Mouse (Mus musculus) kidney, postnatal 0 days (tissue): ENCODE data around the gene Iqcf3. TPM values are rescaled to one million over a fixed set of nuclear protein-coding genes. Genes with fewer than 3 reads are reported as not detected.
A peak's percentile ranks its signal among the peaks of the same experiment; 100 is the strongest.
"Not testable (repeated sequence)": the region's sequence is repeated elsewhere in the genome, so short reads cannot be mapped to it uniquely, and the experiment has no call there.

ENCODE experiments used
- ATAC-seq: fragments of 200-750 bp; cut with Nextera tagmentation; replicated peaks from 2 replicates; pipeline ENCODE4 v1.8.0; 2017; ENCODE audit warnings: low read depth, moderate number of reproducible peaks, moderate TSS enrichment, moderate library complexity; ENCODE audit not compliant: low FRiP score
- DNase-seq: peaks from one replicate; pipeline ENCODE4 v3.0.0-alpha.2; 2016; ENCODE audit warnings: low spot score
- H3K27ac ChIP-seq: fragments of 300-500 bp; sonication (generic); 2 replicates; pipeline ENCODE4 v1.5.1; 2014; ENCODE audit warnings: mild to moderate bottlenecking
- H3K27me3 ChIP-seq: fragments of 300-500 bp; sonication (generic); 2 replicates; pipeline ENCODE4 v1.6.1; 2014; ENCODE audit warnings: low read length, mixed read lengths; ENCODE audit not compliant: insufficient read depth
- H3K36me3 ChIP-seq: fragments of 300-500 bp; sonication (generic); 2 replicates; pipeline ENCODE4 v1.6.1; 2014; ENCODE audit warnings: low read length, mixed read lengths; ENCODE audit not compliant: insufficient read depth
- H3K4me1 ChIP-seq: fragments of 300-500 bp; sonication (generic); replicated peaks from 2 replicates; pipeline ENCODE4 v1.6.1; 2014; ENCODE audit warnings: antibody characterized with exemption, low read length, mixed read lengths; ENCODE audit not compliant: insufficient read depth
- H3K4me2 ChIP-seq: fragments of 300-500 bp; sonication (generic); 2 replicates; pipeline ENCODE4 v1.6.1; 2014; ENCODE audit warnings: mild to moderate bottlenecking, low read length, moderate library complexity, mixed read lengths
- H3K4me3 ChIP-seq: fragments of 300-500 bp; sonication (generic); replicated peaks from 2 replicates; pipeline ENCODE4 v1.5.1; 2014; ENCODE audit warnings: low read depth, low read length
- H3K9ac ChIP-seq: fragments of 300-500 bp; sonication (generic); 2 replicates; pipeline ENCODE4 v1.6.1; 2014; ENCODE audit warnings: low read depth, low read length
- H3K9me3 ChIP-seq: fragments of 300-500 bp; sonication (generic); replicated peaks from 2 replicates; pipeline ENCODE4 v1.6.1; 2016; ENCODE audit warnings: low read length, inconsistent platforms, mixed read lengths
- CTCF ChIP-seq: IDR thresholded peaks from 2 replicates; pipeline ENCODE4 v1.5.1; 2016; ENCODE audit warnings: antibody characterized with exemption, low read depth, mild to moderate bottlenecking, moderate library complexity
- WGBS: fragments of 180-500 bp; shearing (Covaris S2); extraction: QIAGEN DNeasy Blood & Tissue Kit; methylation state at CpG from one replicate; pipeline ENCODE4 v1.1.7; 2014; 5-methylcytosine and 5-hydroxymethylcytosine counted together
- polyA plus RNA-seq: library from polyadenylated mRNA; unstranded; fragments of >200 nt; fragmentation: Nextera tagmentation; extraction: Ambion mirVana; gene quantifications from 2 replicates; pipeline ENCODE4 v1.2.1, GENCODE M21; 2015

Gene Iqcf3
- not detected in 2 replicates for polyA plus RNA-seq

- DNase-seq (no peak), ATAC-seq (no peak)
- 92% methylated on average over 5 of the region's 5 CpGs for WGBS
- Histone ChIP-seq H3K4me3 (no peak within 1 kb of the TSS), H3K36me3 (no peaks in the 10 kb centered on the region), H3K9ac (no peak within 1 kb of the TSS), H3K4me2 (no peak within 1 kb of the TSS), H3K4me1 (no peaks in the 10 kb centered on the region), H3K9me3 (no peaks in the 10 kb centered on the region), H3K27me3 (no peaks in the 10 kb centered on the region), H3K27ac (no peak within 1 kb of the TSS)
- no peak for TF ChIP-seq CTCF
These were observed at the start of gene Iqcf3 for GRCm38 (mm10) chr9:106561531-106561930. Gene Iqcf3, minus strand, starts transcription at chr9:106561631.

DNA sequence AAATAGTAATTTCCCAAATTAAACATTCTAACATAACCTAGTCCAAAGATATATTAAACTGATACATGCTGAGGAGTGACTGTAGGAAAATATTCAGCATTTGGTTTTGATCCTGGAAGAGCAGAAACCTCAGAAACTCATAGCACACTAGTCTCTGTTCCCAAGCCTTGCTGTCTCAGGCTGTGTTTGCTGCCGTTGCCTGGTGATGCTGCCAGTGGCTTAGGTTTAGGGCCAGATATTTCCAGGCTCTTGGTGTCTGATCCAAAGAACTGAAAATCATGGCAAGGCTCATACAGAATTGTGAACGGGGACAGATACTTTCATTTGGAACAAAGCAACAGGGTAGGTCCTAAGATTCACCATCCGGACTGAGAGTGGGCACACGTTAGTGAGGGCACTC is 49.3 kb upstream of the Iqcf3 start:
- ATAC-seq (no peak), DNase-seq (no peak)
- Histone ChIP-seq H3K36me3 (no peaks in the 10 kb centered on the region), H3K4me1 (no peaks in the 10 kb centered on the region), H3K4me2 (no peak overlapping the region), H3K27ac (no peak overlapping the region), H3K9me3 (no peaks in the 10 kb centered on the region), H3K27me3 (no peaks in the 10 kb centered on the region), H3K4me3 (no peak overlapping the region), H3K9ac (no peak overlapping the region)
- 84% methylated on average over 4 of the region's 4 CpGs for WGBS
- TF ChIP-seq CTCF: no peak

- H3K36me3 ChIP-seq: no peaks in the 10 kb centered on the region
- peak; percentile 71 for DNase-seq
- H3K4me2 ChIP-seq: no peak overlapping the region
- TF ChIP-seq CTCF: peak; percentile 81
- H3K27me3 ChIP-seq: no peaks in the 10 kb centered on the region
- H3K9ac ChIP-seq: no peak overlapping the region
- no peak for ATAC-seq
- WGBS: 30% methylated on average over 8 of the region's 8 CpGs
- H3K4me3 ChIP-seq: no peak overlapping the region
- no peak overlapping the region for H3K27ac ChIP-seq
- H3K9me3 ChIP-seq: no peaks in the 10 kb centered on the region
- H3K4me1 ChIP-seq: no peaks in the 10 kb centered on the region
These were observed 39.1 kb upstream of the Iqcf3 start for GRCm38 (mm10) chr9:106600546-106600945.

DNA sequence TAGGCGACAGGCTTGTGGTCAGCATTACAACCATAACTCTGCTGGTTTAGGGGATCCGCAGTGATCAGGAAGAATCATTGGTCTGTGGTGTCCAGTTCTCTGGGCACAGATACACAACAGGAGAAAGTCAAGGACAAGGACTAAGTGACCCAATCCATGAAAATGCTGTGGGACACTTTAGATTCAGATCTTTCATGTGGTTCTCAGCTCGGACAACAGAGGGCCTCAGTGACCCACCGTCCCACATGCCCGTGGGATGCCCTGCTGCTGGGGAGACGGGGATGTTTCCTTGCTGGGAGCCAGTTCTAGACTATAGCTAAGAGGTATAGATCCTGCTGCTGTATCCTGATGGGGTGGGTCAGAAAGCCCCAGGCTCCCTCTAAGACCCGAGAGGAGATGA is 37.0 kb upstream of the Iqcf3 start:
- no peak overlapping the region for H3K4me3 ChIP-seq
- peak; percentile 25; the same call in 1 of the 2 replicates for TF ChIP-seq CTCF
- H3K4me1 ChIP-seq: no peaks in the 10 kb centered on the region
- ATAC-seq (no peak), DNase-seq (no peak)
- H3K4me2 ChIP-seq: no peak overlapping the region
- no peak overlapping the region for H3K9ac ChIP-seq
- H3K9me3 ChIP-seq: no peaks in the 10 kb centered on the region
- 44% methylated on average over 7 of the region's 7 CpGs for WGBS
- no peaks in the 10 kb centered on the region for H3K36me3 ChIP-seq
- H3K27ac ChIP-seq: no peak overlapping the region
- no peaks in the 10 kb centered on the region for H3K27me3 ChIP-seq

GRCm38 (mm10) chr9:106595836-106596235 is 34.4 kb upstream of the Iqcf3 start:
- no peak for TF ChIP-seq CTCF
- Histone ChIP-seq H3K36me3 (no peaks in the 10 kb centered on the region), H3K4me3 (no peak overlapping the region), H3K4me1 (no peaks in the 10 kb centered on the region), H3K9ac (no peak overlapping the region), H3K27me3 (no peaks in the 10 kb centered on the region), H3K9me3 (no peaks in the 10 kb centered on the region), H3K4me2 (no peak overlapping the region), H3K27ac (no peak overlapping the region)
- no peak for ATAC-seq
- DNase-seq: no peak
- 62% methylated on average over 7 of the region's 7 CpGs for WGBS

DNA sequence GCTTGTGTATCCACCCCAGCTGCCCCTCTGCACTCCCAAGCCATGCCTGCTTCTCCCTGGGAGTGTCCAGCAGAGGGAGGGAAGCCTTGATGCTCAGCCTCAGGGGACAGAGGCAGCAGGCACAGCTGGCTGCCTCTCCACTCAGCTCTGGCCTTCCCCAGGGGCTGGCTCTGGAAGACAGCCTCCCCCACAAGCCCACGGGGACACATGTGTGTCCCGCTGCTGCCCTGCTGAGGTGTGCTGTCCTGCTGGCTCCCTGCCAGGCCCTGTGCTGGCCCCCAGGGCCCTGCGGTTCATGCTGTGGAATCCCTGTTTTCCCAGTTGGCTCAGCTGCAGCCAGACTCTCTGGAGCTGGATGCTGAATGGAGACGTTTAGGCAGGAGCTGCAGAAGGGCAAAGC is 34.0 kb upstream of the Iqcf3 start:
- WGBS: 5% methylated on average over 4 of the region's 4 CpGs

DNA sequence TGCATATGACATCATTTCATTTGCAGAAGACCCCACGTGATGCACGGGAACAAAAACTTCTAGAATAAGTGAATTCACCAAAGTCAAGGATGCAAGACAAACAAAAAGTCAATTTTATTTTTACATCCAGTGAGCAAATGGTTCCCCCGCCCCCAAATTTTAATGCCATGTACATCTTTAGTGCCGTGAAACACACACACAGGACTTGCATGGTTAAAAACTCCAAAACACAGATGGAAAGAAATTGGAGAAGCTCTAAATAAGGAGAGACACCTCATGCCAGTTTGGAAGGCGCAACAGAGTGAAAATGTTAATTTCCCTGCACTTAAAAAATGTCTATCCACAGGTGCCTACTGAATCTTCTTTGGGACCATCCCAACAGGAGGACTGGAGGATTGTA is 30.7 kb upstream of the Iqcf3 start:
- no peak for TF ChIP-seq CTCF
- Histone ChIP-seq H3K4me3 (no peak overlapping the region), H3K27ac (no peak overlapping the region), H3K4me2 (no peak overlapping the region), H3K9me3 (no peaks in the 10 kb centered on the region), H3K27me3 (no peaks in the 10 kb centered on the region), H3K36me3 (no peaks in the 10 kb centered on the region), H3K9ac (no peak overlapping the region), H3K4me1 (no peaks in the 10 kb centered on the region)
- DNase-seq (no peak), ATAC-seq (no peak)
- 90% methylated on average over 5 of the region's 5 CpGs for WGBS

More for the DNA sequence above, 34.0 kb upstream of the Iqcf3 start:
- not testable (repeated sequence) for H3K27me3 ChIP-seq, H3K9me3 ChIP-seq, H3K9ac ChIP-seq, H3K36me3 ChIP-seq, H3K4me1 ChIP-seq, DNase-seq, H3K4me2 ChIP-seq, H3K4me3 ChIP-seq, H3K27ac ChIP-seq
- peak; percentile 52; the same call in 1 of the 2 replicates for ATAC-seq
